Mouse (Mus musculus): Measurements from ENCODE around the gene Zeb2.

Zeb2 gene

DNA sequence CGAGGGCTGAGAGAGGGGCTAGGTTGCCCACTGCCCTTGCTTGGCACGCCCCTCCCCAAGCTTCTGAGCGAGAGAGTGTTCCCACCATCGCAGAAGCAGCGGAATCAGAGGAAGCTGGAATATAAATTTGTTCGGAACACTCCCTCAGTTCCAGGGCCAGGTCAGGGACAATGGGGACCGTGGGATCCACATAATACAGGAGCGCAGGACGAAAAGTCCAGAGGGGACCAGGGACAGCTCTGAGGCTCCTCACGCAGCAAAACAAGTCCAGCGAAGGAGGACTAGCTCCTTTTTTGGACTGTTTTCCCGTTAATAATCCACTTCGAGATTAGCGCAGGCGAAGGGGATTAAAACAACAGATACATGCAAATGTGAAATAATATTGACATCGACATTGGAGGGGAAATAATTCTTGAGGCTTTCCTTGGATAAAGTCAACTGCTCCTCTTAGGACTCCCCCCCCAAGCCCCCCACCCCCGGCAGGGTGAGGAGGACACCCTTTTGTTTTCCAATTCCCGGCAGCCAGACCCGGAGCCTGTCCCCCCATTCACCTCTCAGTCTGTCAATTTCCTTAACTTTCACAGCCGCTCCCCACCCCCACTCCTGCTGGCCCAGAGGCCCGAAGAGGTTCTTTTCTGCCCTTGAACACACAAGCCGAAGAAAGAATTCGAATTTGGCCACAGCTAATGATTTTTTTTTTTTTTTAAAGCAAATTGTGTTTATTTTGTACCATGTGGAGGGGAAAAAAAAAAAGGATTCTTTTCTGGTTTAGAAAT is 1.3 kb downstream of the Zeb2 start:
- no peak for TF ChIP-seq GATA4 (IDR thresholded peaks at IDR 0.05; ENCODE audit: insufficient replicate concordance, low read length)

DNA sequence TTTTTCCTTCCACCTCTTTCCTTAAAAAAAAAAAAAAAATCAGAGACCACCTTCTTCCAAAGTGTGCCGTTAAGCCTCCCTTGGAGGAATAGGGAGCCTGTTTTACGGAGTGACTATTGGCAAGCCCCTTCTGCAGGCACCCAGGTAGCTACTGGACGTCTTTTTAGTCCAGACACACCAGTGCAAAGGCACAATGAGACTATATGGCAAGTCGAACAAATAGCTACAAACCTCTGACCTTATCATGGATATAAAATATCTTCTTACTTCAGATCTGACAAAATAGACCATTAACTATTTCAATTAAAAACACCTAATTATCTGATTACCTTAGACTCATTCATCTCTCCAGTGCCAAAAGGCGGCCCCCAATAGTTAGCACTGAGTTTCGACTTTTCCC is 2.0 kb downstream of the Zeb2 start:
- no peak for TF ChIP-seq GATA4 (IDR thresholded peaks at IDR 0.05; ENCODE audit: insufficient replicate concordance, low read length)

DNA sequence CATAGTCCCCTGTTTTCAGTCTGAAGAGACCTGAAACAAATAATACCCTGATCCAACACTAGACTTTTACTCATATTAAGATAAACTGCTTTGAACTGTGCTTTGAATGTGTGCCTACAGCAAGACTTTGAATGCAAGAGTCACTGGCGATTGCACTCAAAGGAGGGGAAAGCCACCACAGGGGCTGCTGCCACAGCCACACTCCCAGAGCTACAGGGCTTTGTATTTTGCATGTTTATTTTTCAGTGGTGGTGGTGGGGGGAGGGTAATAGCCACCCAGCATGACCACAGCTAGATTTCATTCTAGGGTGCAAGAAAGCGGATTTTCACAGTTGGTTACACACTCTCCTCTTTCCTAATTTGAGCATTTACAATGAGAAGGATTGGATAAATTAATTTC is 2.6 kb downstream of the Zeb2 start:
- no peak for TF ChIP-seq GATA4 (IDR thresholded peaks at IDR 0.05; ENCODE audit: insufficient replicate concordance, low read length)

DNA sequence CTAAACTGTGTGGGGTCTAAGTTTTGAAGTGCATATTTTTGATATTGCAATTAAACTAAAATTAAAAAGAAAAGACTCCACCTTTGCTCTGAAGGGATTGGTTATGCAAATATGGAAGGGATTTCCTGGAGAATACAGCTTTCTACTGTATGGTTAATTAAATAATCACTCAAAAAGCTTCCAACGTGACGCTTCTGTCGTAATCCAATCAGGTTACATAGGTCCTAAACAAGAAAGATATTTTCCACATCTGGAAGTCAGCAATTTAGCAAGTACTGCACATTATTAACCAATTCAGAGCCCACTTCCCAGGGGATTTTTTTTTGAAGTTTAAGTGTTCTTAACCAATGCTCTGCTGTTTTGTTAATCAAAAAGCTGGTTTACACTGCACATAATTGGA is 3.3 kb downstream of the Zeb2 start:
- TF ChIP-seq GATA4 (IDR thresholded peaks at IDR 0.05; ENCODE audit: insufficient replicate concordance, low read length), result no peak

DNA sequence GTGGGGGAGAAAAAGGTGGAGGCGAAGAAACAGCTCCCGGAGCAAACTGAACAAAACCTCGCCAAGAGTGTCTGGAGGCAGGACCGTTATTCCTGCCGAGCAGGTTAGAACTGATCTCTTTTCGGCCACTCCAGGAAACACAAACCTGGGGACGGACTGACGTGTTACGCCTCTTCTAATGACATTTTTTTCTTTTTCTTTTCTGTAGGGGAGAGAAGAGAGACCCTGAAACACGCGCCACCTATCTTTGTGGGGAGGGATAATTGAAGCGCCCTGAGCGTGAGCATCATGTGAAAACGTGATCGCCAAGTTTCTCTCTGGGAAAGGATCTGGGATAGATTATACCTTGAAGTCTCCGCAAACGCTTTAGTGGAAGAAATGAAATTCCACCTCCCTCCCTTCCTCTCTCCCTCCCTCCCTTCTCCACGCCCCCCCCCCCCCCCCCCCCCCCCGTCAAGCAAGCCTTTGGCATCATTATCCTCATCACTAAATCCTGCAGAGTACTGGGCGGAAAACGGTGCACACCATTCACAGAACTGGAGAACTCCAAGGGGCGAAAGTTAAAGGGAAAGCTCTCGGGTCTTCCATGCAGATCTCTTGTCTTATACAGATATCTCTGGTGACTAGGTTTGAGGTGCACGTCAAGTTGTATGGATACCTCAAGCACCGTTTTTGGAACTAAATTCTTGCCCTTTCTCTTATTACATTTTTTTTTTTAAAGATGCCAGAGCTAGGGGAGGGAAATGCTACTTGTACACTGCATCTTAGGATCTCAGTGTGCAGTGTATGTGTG is 4.1 kb downstream of the Zeb2 start:
- TF ChIP-seq GATA4 (IDR thresholded peaks at IDR 0.05; ENCODE audit: insufficient replicate concordance, low read length), result no peak

DNA sequence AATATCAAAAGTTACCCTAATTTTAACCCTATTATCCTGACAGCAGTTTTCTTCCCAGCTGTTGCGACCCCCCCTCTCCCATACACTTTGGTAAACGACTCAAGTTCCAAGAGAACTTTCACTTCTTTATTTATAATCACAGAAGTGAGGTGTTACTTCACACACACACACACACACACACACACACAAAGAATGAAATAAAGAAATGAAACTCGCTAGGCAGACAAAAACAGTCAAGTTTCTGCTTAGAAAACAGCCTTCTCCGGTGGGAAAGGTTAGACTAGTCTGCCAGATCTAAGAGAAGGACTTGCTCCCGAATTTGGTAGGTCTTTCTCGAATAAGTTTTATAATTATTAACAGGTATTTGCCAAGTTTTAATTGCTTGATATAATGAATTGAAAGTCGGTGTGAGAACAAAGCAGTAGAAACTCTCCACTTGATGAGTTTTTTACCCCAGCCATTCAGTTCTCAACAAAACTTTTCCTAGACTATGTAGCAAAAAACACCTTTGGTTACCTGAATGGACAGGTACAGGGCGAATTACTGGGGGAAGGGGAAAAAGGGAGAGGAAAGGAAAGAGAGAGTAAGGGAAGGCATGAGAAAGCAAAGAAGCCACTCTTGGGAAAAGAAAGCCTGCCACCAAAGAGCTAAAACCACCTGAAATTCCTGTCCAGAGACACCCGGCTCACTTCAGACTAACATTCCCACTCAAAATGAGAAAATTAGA is 5.0 kb downstream of the Zeb2 start:
- TF ChIP-seq GATA4 (IDR thresholded peaks at IDR 0.05; ENCODE audit: insufficient replicate concordance, low read length), result no peak

DNA sequence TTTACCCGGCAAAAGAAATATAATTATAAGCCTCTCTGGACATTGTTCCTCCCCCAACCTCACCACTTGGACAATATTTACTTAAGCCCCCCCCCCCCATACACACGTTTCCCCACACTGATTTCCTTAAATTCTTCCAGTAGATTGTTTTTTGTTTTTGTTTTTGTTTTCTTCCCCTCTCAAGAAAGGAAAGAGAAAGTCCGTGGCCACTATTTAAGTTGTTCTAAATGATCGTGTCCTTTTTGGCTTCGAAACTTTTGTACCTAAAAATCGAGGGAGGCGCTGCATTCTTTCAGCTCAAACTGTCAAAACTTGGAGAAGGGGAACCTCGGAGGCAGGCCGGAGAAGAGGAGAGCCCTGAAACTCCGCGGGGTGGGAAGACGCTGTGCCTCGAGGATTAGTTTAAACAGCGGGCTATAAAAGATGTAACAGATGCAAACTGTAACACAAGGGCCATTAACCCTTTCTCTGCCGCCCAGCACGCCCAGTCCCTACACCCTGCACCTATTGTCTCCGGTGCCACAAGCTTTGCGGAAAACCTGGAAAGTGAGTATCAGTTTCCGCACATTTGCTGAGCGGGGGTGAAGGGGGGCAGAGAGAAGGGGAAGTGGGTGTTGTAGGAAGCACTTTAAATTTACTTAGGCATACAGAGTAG is 6.3 kb downstream of the Zeb2 start:
- no peak for TF ChIP-seq GATA4 (IDR thresholded peaks at IDR 0.05; ENCODE audit: insufficient replicate concordance, low read length)

DNA sequence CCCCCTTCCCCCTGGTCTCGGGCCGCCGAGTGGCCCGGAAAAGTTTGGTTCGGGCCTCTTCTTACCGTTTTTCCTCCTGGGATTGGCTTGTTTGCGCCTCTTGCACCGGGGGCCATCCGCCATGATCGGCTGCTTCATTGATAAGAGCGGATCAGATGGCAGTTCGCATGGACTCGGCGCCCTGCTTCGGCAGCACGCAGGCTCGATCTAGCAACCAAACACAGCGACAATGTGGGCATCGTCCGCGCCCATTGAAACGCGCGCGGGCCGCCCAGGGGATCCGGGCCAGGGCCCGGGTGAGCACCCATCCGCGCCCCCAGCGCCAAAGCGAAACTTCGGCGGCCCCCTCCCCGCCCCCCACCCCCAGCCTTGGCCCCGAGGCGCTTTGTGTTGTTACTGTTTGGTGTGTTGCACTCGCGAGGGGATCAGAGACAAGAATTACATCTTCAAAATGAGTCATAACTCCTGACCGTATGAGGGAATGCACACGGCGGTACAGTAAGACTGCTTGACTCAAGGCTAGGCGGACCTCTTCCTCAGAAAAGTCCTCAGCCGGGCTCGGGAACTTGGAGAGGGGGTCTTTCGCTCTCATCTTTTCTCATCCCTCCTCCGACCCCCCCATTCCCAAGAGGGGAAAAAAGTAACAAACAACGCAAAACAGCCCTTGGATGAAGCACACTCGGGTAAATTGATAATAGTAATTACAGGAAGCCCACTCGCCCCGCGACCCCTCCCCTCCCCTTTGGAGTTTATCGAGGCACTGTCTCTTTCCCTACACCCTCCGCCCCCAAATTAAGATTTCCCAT is 7.0 kb downstream of the Zeb2 start:
- TF ChIP-seq GATA4 (IDR thresholded peaks at IDR 0.05; ENCODE audit: insufficient replicate concordance, low read length), result no peak; the same call in 1 of the 2 replicates

DNA sequence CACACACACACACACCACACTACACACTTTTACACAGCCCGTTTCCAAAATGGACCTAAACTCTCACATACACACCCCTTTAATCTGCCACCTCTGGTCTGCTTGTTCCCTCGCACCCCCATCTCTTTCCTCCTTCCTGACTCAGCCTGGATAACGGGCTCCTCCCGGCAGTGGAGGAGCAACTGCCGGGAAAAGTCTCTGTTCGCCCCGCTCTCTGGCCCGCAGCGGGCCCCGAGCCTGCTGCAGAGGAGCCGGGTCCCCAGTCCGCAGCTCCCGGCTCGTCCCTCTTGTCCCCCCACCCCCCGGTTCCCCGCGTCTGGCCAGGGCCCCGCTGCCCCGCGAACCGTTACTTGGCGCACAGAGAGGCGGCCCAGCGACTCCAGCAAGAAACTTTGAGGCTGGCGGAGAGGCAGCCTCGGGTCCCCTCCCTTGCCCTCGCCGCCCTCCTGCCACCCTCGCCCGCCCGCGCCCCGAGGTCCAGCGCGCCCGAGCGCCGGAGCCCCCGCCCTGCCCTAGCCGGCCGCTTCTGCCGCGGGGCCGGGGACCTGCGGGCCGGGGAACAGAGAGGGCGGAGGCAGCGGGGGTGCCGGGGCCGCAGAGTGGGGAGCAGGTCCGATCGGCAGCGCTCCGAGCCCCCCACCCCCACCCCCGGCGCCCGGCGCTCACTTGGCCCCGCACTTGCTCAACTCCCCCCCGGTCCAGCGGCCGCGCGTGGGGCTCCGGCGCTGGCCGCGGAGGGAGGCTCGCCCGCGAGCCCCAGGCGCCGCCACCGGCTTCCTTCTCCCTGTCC is 7.8 kb downstream of the Zeb2 start:
- TF ChIP-seq GATA4 (IDR thresholded peaks at IDR 0.05; ENCODE audit: insufficient replicate concordance, low read length), result no peak; the same call in 1 of the 2 replicates

DNA sequence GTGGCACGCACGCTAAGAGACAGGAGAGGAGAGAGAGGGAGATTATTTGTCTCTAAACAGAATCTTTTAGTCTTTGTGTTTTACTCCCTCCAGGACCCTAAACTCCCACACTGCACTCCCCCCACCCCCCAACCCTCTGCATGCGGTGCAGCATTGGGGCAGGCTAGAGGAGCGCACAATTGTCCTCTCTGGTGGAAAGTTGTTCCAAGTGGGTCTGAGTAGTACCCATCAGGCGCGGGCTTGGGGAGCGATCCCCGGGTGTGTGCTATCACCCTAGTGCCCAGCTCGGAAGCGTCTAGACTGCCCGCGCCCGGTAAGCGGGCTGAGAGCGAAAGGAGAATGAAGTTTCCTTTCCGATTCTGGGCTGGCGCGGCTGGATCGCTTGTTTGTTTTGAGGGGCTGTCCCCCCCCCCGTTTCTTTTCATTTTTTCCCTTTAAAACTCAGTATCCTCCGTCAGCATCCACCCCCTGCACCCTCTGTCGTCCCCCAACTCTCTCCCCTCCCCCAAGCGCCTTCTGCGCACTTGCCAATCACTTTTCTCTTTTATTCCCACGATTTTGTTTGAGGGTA is 8.6 kb downstream of the Zeb2 start:
- no peak for TF ChIP-seq GATA4 (IDR thresholded peaks at IDR 0.05; ENCODE audit: insufficient replicate concordance, low read length)

DNA sequence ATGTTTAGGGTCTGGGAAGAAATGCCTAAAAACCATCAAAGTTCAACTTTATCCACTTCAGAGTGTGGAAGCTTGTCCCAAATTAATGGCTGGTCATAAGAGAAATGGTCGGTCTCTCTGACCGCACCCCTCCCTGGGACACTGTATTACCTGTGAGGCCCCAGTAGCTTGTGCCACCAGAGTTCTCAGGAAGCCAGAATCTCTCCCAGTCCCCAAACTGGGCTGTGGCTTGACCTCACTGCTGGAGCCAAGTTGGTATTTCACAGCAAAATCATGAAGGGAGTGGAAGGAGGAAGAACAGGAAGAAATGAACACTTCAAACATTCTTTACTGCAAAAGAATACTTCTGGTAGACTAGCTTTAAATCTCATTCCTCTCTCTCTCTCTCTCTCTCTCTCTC is 9.6 kb downstream of the Zeb2 start:
- no peak for TF ChIP-seq GATA4 (IDR thresholded peaks at IDR 0.05; ENCODE audit: insufficient replicate concordance, low read length)

DNA sequence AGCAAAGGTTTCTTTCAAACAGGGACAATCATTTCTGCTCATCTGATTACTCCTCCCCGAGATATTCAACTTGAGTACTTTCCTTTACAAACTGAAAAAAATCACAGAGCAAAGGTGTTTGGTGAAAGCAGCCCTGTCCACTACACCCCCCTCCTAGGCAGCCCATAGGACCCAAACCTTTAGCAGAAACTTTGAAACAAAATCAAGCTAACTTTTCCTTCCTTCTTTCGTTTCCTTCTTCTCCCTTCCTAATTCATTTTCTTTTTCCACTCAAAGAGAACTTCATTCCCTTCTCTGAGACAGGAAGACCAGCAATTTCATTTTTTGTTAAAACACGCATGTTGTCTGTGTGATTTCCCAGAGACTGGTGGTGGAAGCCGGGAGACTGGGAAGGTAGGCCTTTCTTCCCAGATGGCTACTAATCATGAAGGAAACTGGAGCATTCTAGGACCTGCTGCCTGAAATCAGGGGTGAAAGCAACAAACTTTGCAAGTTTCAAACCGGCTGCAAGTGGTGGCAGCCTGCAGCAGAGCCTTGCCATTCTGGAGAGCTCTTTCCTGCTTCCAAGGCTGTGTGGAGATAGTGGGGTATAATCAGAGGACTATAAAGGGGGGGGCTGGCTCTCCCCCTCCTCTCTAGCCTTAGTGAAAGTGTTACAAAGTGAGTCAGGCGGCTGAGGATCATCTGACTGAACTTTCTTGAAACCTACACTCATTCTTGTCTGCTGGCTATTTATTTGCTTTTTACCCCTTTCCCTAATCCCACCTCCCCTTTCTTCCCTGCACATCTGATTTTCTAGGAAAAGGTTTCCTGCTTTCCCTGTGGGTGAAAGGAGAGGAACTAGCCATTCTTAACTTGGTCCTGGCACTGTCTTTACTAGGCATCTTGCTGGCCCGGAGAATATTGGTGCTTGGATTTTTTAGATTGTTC is 11.0 kb downstream of the Zeb2 start:
- TF ChIP-seq GATA4 (IDR thresholded peaks at IDR 0.05; ENCODE audit: insufficient replicate concordance, low read length), result peak; percentile 8; the same call in 1 of the 2 replicates

Data from liver, adult (tissue).